Mouse (Mus musculus): ENCODE results near the gene Lima1.

Gene Lima1

GRCm38 (mm10) chr15:99771004-99771500 is 104.2 kb downstream of the Lima1 start:
- ATAC-seq (ENCODE audit: insufficient number of reproducible peaks, low FRiP score, low TSS enrichment), result no peak

GRCm38 (mm10) chr15:99768761-99769160 is 106.5 kb downstream of the Lima1 start:
- no peak for ATAC-seq (ENCODE audit: insufficient number of reproducible peaks, low FRiP score, low TSS enrichment)

- ATAC-seq (ENCODE audit: insufficient number of reproducible peaks, low FRiP score, low TSS enrichment), result no peak
These were observed 107.8 kb downstream of the Lima1 start for GRCm38 (mm10) chr15:99767467-99767866.

GRCm38 (mm10) chr15:99754204-99754603 is 121.1 kb downstream of the Lima1 start:
- ATAC-seq (ENCODE audit: insufficient number of reproducible peaks, low FRiP score, low TSS enrichment), result no peak

- ATAC-seq (ENCODE audit: insufficient number of reproducible peaks, low FRiP score, low TSS enrichment), result no peak
These were observed 135.0 kb downstream of the Lima1 start for GRCm38 (mm10) chr15:99740229-99740628.

- no peak for ATAC-seq (ENCODE audit: insufficient number of reproducible peaks, low FRiP score, low TSS enrichment)
These were observed 138.6 kb downstream of the Lima1 start for GRCm38 (mm10) chr15:99736675-99737074.

GRCm38 (mm10) chr15:99735631-99736030 is 139.6 kb downstream of the Lima1 start:
- no peak for ATAC-seq (ENCODE audit: insufficient number of reproducible peaks, low FRiP score, low TSS enrichment)

- ATAC-seq (ENCODE audit: insufficient number of reproducible peaks, low FRiP score, low TSS enrichment), result no peak
These were observed 142.1 kb downstream of the Lima1 start for GRCm38 (mm10) chr15:99733186-99733585.

- no peak for ATAC-seq (ENCODE audit: insufficient number of reproducible peaks, low FRiP score, low TSS enrichment)
These were observed 143.6 kb downstream of the Lima1 start for GRCm38 (mm10) chr15:99731678-99732077.

GRCm38 (mm10) chr15:99731167-99731566 is 144.1 kb downstream of the Lima1 start:
- no peak for ATAC-seq (ENCODE audit: insufficient number of reproducible peaks, low FRiP score, low TSS enrichment)

- no peak for ATAC-seq (ENCODE audit: insufficient number of reproducible peaks, low FRiP score, low TSS enrichment)
These were observed 146.0 kb downstream of the Lima1 start for GRCm38 (mm10) chr15:99729056-99729783.
